Mouse (Mus musculus) midbrain, postnatal 0 days (tissue): ENCODE results near the gene Ric8b. TPM values are rescaled to one million over a fixed set of nuclear protein-coding genes. Genes with fewer than 3 reads are reported as not detected.

Source experiments
- ATAC-seq: fragments of 200-750 bp; cut with Nextera tagmentation; 2 replicates; pipeline ENCODE4 v1.8.0; 2017; ENCODE audit warnings: moderate number of reproducible peaks, mild to moderate bottlenecking, moderate TSS enrichment, moderate library complexity; ENCODE audit not compliant: low FRiP score
- DNase-seq: peaks from one replicate; pipeline ENCODE4 v3.0.0-alpha.2; 2015; ENCODE audit warnings: low spot score
- H3K27ac ChIP-seq: fragments of 300-500 bp; sonication (generic); 2 replicates; pipeline ENCODE4 v1.5.1; 2014; ENCODE audit warnings: low read depth, mild to moderate bottlenecking, low read length, mixed read lengths
- H3K27me3 ChIP-seq: fragments of 300-500 bp; sonication (generic); 2 replicates; pipeline ENCODE4 v1.6.1; 2014; ENCODE audit warnings: low read length, control low read depth, mixed read lengths; ENCODE audit not compliant: insufficient read depth
- H3K36me3 ChIP-seq: fragments of 300-500 bp; sonication (generic); 2 replicates; pipeline ENCODE4 v1.6.1; 2014; ENCODE audit warnings: low read length, control low read depth, mixed read lengths; ENCODE audit not compliant: insufficient read depth
- H3K4me1 ChIP-seq: fragments of 300-500 bp; sonication (generic); 2 replicates; pipeline ENCODE4 v1.6.1; 2014; ENCODE audit warnings: mild to moderate bottlenecking, control low read depth, antibody characterized with exemption, low read length, mixed read lengths; ENCODE audit not compliant: insufficient read depth
- H3K4me2 ChIP-seq: fragments of 300-500 bp; sonication (generic); 2 replicates; pipeline ENCODE4 v1.6.1; 2014; ENCODE audit warnings: low read depth, mild to moderate bottlenecking, low read length, mixed read lengths; ENCODE audit not compliant: poor library complexity, severe bottlenecking
- H3K4me3 ChIP-seq: fragments of 300-500 bp; sonication (generic); 2 replicates; pipeline ENCODE4 v1.5.1; 2014; ENCODE audit warnings: low read depth, mild to moderate bottlenecking, low read length, moderate library complexity
- H3K9ac ChIP-seq: fragments of 300-500 bp; sonication (generic); replicated peaks from 2 replicates; pipeline ENCODE4 v1.6.1; 2014; ENCODE audit warnings: mild to moderate bottlenecking, low read length, moderate library complexity, mixed read lengths; ENCODE audit not compliant: poor library complexity, severe bottlenecking
- H3K9me3 ChIP-seq: fragments of 300-500 bp; sonication (generic); 2 replicates; pipeline ENCODE4 v1.6.1; 2016; ENCODE audit warnings: low read length, control low read depth
- CTCF ChIP-seq: IDR thresholded peaks from 2 replicates; pipeline ENCODE4 v1.5.1; 2016; ENCODE audit warnings: antibody characterized with exemption, mild to moderate bottlenecking
- WGBS: fragments of 180-500 bp; shearing (Covaris S2); extraction: QIAGEN DNeasy Blood & Tissue Kit; methylation state at CpG from one replicate; pipeline ENCODE4 v1.1.7; 2014; 5-methylcytosine and 5-hydroxymethylcytosine counted together
- polyA plus RNA-seq: library from polyadenylated mRNA; unstranded; fragments of >200 nt; fragmentation: Nextera tagmentation; extraction: Ambion mirVana; gene quantifications from 2 replicates; pipeline ENCODE4 v1.2.1, GENCODE M21; 2015
- total RNA-seq: library from RNA; depleted of rRNA; stranded (reverse); fragments of >200 nt; gene quantifications from 2 replicates; pipeline ENCODE4 v1.2.3, GENCODE M21; 2014

The Ric8b gene
- total and polyA plus RNA-seq, 2 experiments from 2014 or later = 34.8 to 48.4 TPM

GRCm38 (mm10) chr10:84968852-84969704 is 51.7 kb downstream of the Ric8b start:
- peaks cover 15% of the 10 kb centered on the region; the same call in 1 of the 2 replicates for H3K36me3 ChIP-seq
- H3K27me3 ChIP-seq = no peaks in the 10 kb centered on the region
- TF ChIP-seq CTCF = peak; percentile 53
- H3K9me3 ChIP-seq = no peaks in the 10 kb centered on the region
- H3K27ac ChIP-seq = peak overlapping the region; percentile 52
- H3K9ac ChIP-seq = no peak overlapping the region
- ATAC-seq (0 out of 2 replicates have a peak, but pooled peaks have one; percentile 31), DNase-seq (peak; percentile 34)
- WGBS = 20% methylated on average over 12 of the region's 12 CpGs
- no peak overlapping the region for H3K4me3 ChIP-seq
- H3K4me2 ChIP-seq = no peak overlapping the region
- peaks cover 2% of the 10 kb centered on the region; the same call in 1 of the 2 replicates for H3K4me1 ChIP-seq

- TF ChIP-seq CTCF = no peak
- WGBS = 93% methylated on average over 4 of the region's 4 CpGs
- DNase-seq = no peak
- H3K9ac ChIP-seq = no peak overlapping the region
- peaks cover 16% of the 10 kb centered on the region; the same call in 1 of the 2 replicates for H3K36me3 ChIP-seq
- H3K27ac ChIP-seq = no peak overlapping the region
- no peaks in the 10 kb centered on the region for H3K9me3 ChIP-seq
- H3K4me1 ChIP-seq = no peaks in the 10 kb centered on the region
- H3K4me3 ChIP-seq = no peak overlapping the region
- H3K27me3 ChIP-seq = no peaks in the 10 kb centered on the region
- no peak for ATAC-seq
- H3K4me2 ChIP-seq = no peak overlapping the region
These were observed 57.8 kb downstream of the Ric8b start for GRCm38 (mm10) chr10:84975264-84975663.

GRCm38 (mm10) chr10:84976588-84977351 is 59.4 kb downstream of the Ric8b start:
- no peak for DNase-seq
- peaks cover 13% of the 10 kb centered on the region for H3K36me3 ChIP-seq
- H3K4me1 ChIP-seq = no peaks in the 10 kb centered on the region
- H3K4me3 ChIP-seq = no peak overlapping the region
- H3K27me3 ChIP-seq = no peaks in the 10 kb centered on the region
- no peak for TF ChIP-seq CTCF
- 62% methylated on average over 8 of the region's 8 CpGs for WGBS
- ATAC-seq = no peak
- no peaks in the 10 kb centered on the region for H3K9me3 ChIP-seq
- H3K4me2 ChIP-seq = no peak overlapping the region
- no peak overlapping the region for H3K27ac ChIP-seq
- no peak overlapping the region for H3K9ac ChIP-seq

- TF ChIP-seq CTCF = no peak
- no peak overlapping the region for H3K9ac ChIP-seq
- ATAC-seq = no peak
These were observed 62.9 kb downstream of the Ric8b start for GRCm38 (mm10) chr10:84980291-84980690.

GRCm38 (mm10) chr10:84981441-84981840 is 64.0 kb downstream of the Ric8b start:
- Histone ChIP-seq H3K36me3 (peaks cover 23% of the 10 kb centered on the region), H3K4me1 (no peaks in the 10 kb centered on the region), H3K9me3 (no peaks in the 10 kb centered on the region), H3K27me3 (no peaks in the 10 kb centered on the region), H3K4me2 (no peak overlapping the region), H3K4me3 (no peak overlapping the region), H3K27ac (no peak overlapping the region), H3K9ac (no peak overlapping the region)
- 81% methylated on average over 2 of the region's 2 CpGs for WGBS
- no peak for TF ChIP-seq CTCF
- ATAC-seq (no peak), DNase-seq (no peak)

More at GRCm38 (mm10) chr10:84980291-84980690, 62.9 kb downstream of the Ric8b start:
- Histone ChIP-seq H3K9me3 (no peaks in the 10 kb centered on the region), H3K4me2 (no peak overlapping the region), H3K27ac (no peak overlapping the region), H3K27me3 (no peaks in the 10 kb centered on the region), H3K4me3 (no peak overlapping the region), H3K4me1 (no peaks in the 10 kb centered on the region), H3K36me3 (peaks cover 23% of the 10 kb centered on the region)
- no peak for DNase-seq
- WGBS = 95% methylated on average over 5 of the region's 5 CpGs

GRCm38 (mm10) chr10:84982675-84983074 is 65.3 kb downstream of the Ric8b start:
- Histone ChIP-seq H3K27ac (no peak overlapping the region), H3K4me3 (no peak overlapping the region), H3K9me3 (no peaks in the 10 kb centered on the region), H3K9ac (no peak overlapping the region), H3K27me3 (no peaks in the 10 kb centered on the region), H3K4me2 (no peak overlapping the region), H3K4me1 (no peaks in the 10 kb centered on the region), H3K36me3 (peaks cover 27% of the 10 kb centered on the region)
- WGBS = 91% methylated on average over 6 of the region's 7 CpGs
- no peak for DNase-seq
- no peak for ATAC-seq
- no peak for TF ChIP-seq CTCF
